In genomic region chr7:97171719-97172118, GRCm38 (mm10) we compare ENCODE assay signal across 12 mouse cellular contexts.
A peak's percentile ranks its signal among the peaks of the same experiment; 100 is the strongest.
DNase-seq lines count a peak whose midpoint lies in the region; ATAC-seq and TF ChIP-seq lines count a peak whose summit lies in the region.
"Had no signal": no experiment of that assay in that cellular context is flagged by ENCODE, and none has a peak within 500 bp of the region (broad histone marks: within the 10 kb centered on the region; RNA-seq: fewer than 3 reads in every experiment).

No protein-coding gene starts in this region.

- H3K27me3 ChIP-seq in heart, embryonic 12.5 days (replicated peaks) = no peaks in the 10 kb centered on the region
- H3K27me3 ChIP-seq: limb, embryonic 12.5 days had no signal

- H3K36me3 ChIP-seq in heart, embryonic 12.5 days = no peaks in the 10 kb centered on the region
- H3K36me3 ChIP-seq in macrophage (ENCODE audit: inconsistent target) = no peaks in the 10 kb centered on the region
- H3K36me3 ChIP-seq: limb, embryonic 12.5 days had no signal

- H3K4me1 ChIP-seq in heart, embryonic 12.5 days (replicated peaks) = peaks cover 17% of the 10 kb centered on the region
- H3K4me1 ChIP-seq in brown adipose tissue, adult 24 weeks (ENCODE audit: control insufficient read depth, insufficient read depth, insufficient read length, low read length) = peaks cover 13% of the 10 kb centered on the region
- H3K4me1 ChIP-seq: limb, embryonic 12.5 days had no signal

- intact Hi-C loops in heart, postnatal 36 days (cut with DNase I) = loop anchor here (5.0 kb wide), 3 partner anchors 44 to 89 kb away; partner anchors contain the start of gene Gab2
- intact Hi-C loops in left cerebral cortex, adult 2 months (cut with DNase I) = no loop called here

- H3K27ac ChIP-seq in heart, embryonic 12.5 days (ENCODE audit: poor library complexity, severe bottlenecking) = peak overlapping the region; percentile 48; the same call in 1 of the 2 replicates
- peak overlapping the region; percentile 62 for H3K27ac ChIP-seq in left cerebral cortex, adult 2 months
- H3K27ac ChIP-seq in brown adipose tissue, adult 24 weeks (replicated peaks; ENCODE audit: low read depth, low read length) = peak overlapping the region; percentile 68
- H3K27ac ChIP-seq in macrophage = peak overlapping the region; percentile 92
- H3K27ac ChIP-seq: limb, embryonic 12.5 days had no signal

- no peak overlapping the region for H3K4me3 ChIP-seq in heart, embryonic 12.5 days
- H3K4me3 ChIP-seq in left cerebral cortex, adult 2 months = no peak overlapping the region
- H3K4me3 ChIP-seq in brown adipose tissue, adult 24 weeks (ENCODE audit: insufficient read depth, low read depth, low read length) = no peak overlapping the region
- no peak overlapping the region for H3K4me3 ChIP-seq in macrophage (ENCODE audit: inconsistent target)
- H3K4me3 ChIP-seq: limb, embryonic 12.5 days had no signal

- H3K9ac ChIP-seq in heart, embryonic 12.5 days = no peak overlapping the region
- H3K9ac ChIP-seq: limb, embryonic 12.5 days had no signal

- no peak for TF ChIP-seq CTCF in left cerebral cortex, adult 2 months (IDR thresholded peaks at IDR 0.05)

- H3K4me2 ChIP-seq in heart, embryonic 12.5 days = no peak overlapping the region
- H3K4me2 ChIP-seq: limb, embryonic 12.5 days had no signal

- ATAC-seq in heart, embryonic 12.5 days (ENCODE audit: insufficient number of reproducible peaks, low FRiP score) = no peak

- H3K79me2 ChIP-seq in macrophage (ENCODE audit: inconsistent target) = peaks cover 64% of the 10 kb centered on the region

- no peaks in the 10 kb centered on the region for H3K9me3 ChIP-seq in heart, embryonic 12.5 days (replicated peaks)
- H3K9me3 ChIP-seq: limb, embryonic 12.5 days had no signal

- WGBS in heart, embryonic 12.5 days = 58% methylated on average over 4 of the region's 4 CpGs
- 0% methylated on average over 4 of the region's 4 CpGs for WGBS in macrophage (ENCODE audit: missing documents)

- no peak for DNase-seq in heart, postnatal 36 days
- DNase-seq in left cerebral cortex, adult 2 months (ENCODE audit: extremely low spot score in 1 of 2, low spot score in 2 of 2) = no peak
- DNase-seq in left cerebral cortex, adult 8-10 months (ENCODE audit: low spot score in 2 of 2) = no peak
- no peak for DNase-seq in right cerebral cortex, adult 2 months (ENCODE audit: low spot score in 2 of 2)
- no peak for DNase-seq in right cerebral cortex, postnatal 4 days
- DNase-seq: embryo, embryonic 11 days; layer of hippocampus, adult 9-11 months; spleen, adult 18-20 months had no signal
